Mouse (Mus musculus): ENCODE measurements around the gene Sh3tc1.

DNA sequence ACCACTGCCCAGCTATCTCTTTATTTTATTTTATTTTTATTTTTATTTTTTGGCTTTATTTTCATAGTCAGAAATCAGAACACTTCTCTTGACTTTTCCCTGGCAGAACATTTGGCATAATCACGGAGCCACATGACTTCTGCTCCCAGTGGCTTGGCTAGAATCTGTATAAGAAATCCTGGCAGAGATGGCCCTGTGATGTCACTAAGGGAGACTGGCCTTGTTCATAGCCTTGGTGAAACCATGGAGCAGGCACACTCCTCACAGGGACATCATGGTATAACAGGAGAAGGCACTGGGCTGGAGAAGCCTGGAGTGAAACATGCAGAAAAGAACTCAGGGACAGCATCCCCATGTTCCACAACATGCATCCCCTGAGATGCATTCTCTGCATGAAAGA, 10.2 kb upstream of the Sh3tc1 start:
- TF ChIP-seq GATA1 (IDR thresholded peaks at IDR 0.05; ENCODE audit: low read length), result no peak
- TF ChIP-seq TAL1 (IDR thresholded peaks at IDR 0.05; ENCODE audit: low read length), result no peak
